Mouse (Mus musculus): ENCODE measurements around the gene Dph2. TPM values are rescaled to one million over a fixed set of nuclear protein-coding genes. Genes with fewer than 3 reads are reported as not detected.

Dph2 gene
- total RNA-seq, 2 experiments from 2014 or later: 2.9 to 5.0 TPM

DNA sequence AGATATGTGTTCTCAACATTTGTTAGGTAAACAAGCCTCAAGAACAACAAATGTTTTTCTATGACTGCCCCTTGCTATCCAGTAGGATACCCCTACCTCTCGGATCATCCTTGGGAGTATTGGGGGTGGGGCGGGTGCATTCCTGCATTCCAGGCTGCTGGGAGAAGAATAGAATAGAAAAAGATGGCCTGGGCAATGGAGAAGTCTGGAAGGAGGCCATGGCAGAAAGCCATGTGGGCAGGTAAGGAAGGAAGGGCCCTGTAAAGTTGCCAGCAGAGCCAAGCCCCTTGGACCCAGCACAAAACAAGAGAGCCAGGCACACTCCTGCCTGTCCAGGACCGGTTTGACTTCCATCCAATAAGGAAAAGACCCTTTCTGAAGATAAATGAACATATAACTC lies 21.6 kb upstream of the Dph2 start:
- intact Hi-C loops (cut with DNase I): no loop called here
- DNase-seq: peak in 1 of 2 experiments; percentile 31

DNA sequence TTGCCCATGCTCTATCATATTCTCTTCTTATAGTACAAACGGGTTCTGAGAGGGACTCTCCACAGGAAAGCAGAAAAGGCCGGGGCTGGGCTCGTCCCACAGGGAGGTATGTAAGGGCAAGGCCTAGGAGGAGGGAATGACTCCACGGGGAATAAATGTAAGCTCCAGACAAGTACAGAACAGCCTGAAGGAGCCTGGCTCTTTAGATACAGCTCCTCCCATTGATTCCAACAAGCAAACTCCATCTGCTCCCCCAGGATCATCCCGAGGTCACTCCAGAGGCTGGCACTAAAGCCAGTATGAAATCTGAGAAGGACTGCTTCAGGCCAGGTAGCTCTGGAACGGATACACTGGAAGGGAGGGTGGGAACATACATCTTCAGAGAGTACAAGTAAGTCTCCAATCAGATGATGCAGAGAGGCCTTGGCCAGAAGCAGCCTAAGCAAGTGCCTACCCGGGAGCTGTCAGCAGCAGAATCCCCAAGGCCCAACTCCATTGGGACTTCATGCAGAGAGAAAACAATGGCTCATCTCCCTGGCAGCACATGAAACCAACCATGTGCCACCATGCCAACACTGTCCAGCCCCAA lies 20.9 kb upstream of the Dph2 start:
- intact Hi-C loops (cut with DNase I): no loop called here
- no peak for DNase-seq

DNA sequence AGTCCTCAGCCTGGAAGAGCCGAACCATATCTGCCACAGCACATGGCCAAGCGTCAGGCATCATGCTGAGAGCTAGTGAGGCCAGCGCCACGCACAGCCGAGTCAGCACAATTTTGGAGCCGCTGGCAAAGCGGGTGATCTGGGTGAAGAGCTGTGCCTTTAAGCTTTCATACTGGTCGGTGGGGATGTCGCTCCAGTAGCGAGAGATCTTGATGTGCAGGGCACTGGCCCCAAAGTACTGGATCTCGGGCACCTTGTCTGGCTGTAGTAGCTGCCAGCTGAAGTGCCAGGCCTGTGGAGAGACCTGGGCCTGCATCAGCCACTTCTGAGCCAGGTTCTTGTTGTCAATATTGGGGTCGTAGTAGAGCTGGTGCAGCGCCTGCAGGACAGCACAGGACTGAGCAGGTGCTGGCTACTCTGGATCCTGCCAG lies 20.3 kb upstream of the Dph2 start:
- no peak for DNase-seq
- intact Hi-C loops (cut with DNase I): no loop called here

DNA sequence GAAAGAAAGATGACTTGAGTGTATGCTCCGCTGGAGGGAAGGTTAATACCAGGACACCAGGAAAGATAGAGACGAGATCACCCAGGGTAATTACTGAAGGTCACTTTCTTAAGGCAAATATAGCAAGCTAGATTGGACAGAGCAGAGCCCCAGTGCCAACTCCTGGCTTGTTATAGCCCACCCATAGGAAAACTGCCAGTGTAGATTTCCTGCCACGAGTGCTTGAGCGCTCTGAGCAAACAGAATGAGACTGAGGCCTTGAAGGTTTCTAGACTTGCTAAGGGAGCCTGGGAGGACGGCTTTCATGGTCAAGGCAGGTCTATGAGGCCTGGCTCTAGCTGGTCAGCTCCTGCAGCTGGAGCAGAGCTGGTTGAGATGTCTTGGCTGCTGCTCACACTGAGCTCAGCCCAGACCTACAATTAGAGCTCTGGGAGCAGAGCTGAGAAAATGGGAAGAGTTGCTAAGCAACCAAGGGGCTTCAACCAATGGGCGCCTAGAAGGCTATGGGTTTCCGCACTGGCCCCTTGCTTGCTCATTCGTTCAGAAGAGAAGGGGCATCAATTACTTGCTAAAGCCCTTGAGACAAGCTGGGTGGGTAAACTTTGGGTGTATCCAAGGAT lies 17.1 kb upstream of the Dph2 start:
- DNase-seq: no peak

DNA sequence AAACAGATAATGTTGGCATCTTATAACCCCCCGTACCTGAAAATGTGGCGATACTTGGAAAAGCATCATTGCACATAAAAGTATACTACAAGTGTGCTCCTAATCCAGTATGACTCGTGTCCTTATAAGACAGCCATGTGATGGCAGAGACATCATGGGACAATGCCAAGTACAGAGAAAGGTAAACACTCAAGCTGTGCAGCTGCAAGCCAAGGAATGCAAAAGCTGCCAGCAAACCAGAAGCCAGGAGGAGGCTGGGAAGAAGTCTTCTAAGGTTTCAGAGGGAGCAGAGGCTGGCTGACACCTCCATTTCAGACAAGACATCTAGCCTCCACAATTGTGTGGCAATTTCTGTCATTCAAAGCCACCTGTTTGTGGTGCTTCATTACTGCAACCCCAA lies 14.4 kb upstream of the Dph2 start:
- intact Hi-C loops (cut with DNase I): no loop called here
- no peak for DNase-seq

More for the DNA sequence above, 17.1 kb upstream of the Dph2 start:
- intact Hi-C loops (cut with DNase I): no loop called here

DNA sequence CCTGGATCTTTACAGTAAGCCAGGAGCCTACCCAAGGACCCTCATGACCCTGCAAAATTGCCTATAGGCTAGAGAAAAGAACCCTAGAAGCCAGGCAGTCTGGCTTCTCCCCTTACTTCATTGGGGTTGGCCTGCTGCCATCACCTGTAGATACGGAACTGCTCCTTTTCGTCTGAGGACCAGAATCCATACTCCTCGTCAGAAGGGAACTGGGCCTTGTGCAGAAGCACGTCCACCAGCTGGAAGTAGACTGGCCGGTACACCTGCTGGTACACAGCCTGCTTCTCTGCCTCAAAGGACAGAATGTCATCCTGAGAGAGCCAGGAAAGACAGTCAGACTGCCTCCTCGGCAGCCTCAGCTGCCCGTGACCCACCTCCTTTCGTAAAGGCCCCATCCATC lies 12.9 kb upstream of the Dph2 start:
- DNase-seq: no peak
- intact Hi-C loops (cut with DNase I): no loop called here

DNA sequence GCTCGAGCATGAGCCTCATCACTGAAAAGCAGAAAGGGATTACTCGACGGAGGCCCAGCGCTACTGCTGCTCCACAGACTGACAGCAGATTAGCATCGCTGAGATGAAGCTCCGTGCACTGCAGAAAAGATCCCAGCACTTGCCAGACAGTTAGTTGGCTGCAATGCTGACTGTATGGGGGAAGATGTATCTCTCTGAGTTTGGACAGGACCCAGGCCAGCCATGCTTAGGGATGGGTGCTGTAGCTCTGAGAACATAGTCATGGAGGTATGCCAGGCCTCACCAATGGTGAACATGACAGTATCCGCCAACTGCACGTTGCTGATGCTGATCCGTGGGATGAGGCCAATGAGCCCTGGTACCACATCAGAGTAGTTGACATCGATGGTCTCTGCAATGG lies 12.3 kb upstream of the Dph2 start:
- no peak for DNase-seq
- intact Hi-C loops (cut with DNase I): no loop called here

DNA sequence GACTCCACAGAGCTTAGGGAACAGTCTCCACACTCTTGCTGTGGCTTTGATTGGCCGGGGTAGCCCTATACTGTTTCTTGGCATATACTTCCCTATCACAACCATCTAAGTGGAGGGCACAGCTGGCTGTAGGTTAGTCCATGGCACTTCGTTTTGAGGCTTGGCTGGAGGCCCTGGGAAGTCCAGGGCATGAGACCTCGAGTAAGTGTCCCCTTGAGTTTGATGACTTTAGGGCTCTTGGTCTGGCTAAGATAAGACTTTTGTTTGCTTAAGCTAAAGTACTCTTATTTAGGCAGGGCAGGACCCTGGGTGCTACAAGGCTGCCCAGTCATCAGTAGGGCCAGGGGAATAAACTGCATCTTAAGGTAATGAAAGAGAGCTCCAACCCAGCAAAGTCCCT lies 6.3 kb upstream of the Dph2 start:
- intact Hi-C loops (cut with DNase I): no loop called here
- no peak for DNase-seq

DNA sequence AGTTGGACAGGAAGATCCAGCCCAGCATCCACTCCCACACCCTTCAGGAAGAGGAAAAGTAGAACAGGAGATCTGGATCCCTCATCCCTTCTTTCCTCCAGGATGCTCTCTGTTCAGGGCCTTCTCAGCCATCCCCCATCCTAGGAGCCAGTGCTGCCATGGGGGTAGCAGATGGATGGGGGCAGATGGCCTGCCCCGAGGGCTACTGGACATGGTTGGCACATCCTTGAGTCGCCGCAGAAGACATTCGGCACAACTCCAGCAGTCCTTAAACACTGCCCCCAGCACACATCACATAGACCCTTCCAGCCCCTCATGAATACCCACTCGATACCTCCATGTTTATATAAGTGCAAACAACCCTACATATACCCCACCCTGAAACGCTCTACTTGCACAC lies 4.2 kb upstream of the Dph2 start:
- intact Hi-C loops (cut with DNase I): no loop called here
- DNase-seq: no peak

DNA sequence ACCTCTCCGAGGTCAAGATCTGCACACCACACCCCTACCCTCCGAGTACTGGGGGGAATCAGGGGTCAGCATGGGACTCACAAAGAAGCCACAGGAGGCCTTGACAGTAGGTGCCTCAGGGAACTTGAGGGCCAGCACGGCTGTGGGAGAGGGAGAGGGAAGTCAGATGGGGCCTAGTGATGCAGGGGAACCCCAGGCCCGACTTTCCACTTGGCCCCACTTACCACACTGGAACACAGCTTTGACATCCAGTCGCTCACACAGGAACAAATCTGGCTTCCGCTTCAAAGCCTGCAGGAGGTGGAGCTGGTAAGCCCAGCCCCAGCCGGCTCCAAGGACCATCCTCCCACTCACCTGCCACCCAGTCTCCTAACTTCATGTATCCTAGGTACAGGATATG lies 3.5 kb upstream of the Dph2 start:
- no peak for DNase-seq
- intact Hi-C loops (cut with DNase I): no loop called here

DNA sequence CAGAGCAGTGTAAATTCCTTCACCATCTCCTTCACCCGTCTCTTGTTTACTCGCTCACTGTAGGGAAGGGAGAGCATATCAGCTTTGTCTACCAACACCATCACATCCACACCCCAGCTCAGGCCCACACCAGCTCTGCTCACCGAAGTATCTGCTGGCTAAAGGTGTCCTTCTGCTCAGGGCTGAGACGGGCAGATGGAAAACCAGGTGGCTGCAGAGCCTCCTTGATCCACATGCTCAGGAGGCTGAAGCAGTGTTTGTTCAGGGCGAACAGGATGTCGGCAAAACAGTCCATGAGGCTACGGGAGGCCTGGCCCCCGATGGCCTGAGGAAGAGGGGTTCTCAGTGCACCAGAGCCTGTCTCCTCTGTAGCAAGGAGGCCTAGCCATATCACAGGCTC lies 2.8 kb upstream of the Dph2 start:
- intact Hi-C loops (cut with DNase I): no loop called here
- no peak for DNase-seq

DNA sequence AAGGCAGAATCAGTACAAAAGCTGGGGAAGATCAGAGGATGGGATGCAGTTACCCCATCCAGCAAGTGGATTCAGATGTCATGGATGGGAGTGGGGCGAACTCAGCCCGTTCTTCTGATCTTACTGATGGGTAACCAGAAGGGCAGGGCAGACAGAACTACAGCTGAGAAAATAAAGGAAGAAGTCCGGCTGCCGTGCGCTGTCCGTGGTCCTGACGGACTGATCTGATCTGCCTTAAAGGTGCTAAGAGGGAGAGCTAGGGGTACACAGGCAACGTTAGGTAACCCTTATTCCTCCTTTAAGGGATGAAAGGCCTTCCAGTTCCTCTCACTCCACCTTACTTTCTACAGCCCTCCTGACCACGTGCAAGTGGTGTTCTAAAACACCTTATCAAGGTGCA lies 1.5 kb upstream of the Dph2 start:
- peak; percentile 61 to 73 for DNase-seq
- intact Hi-C loops (cut with DNase I): no loop called here

DNA sequence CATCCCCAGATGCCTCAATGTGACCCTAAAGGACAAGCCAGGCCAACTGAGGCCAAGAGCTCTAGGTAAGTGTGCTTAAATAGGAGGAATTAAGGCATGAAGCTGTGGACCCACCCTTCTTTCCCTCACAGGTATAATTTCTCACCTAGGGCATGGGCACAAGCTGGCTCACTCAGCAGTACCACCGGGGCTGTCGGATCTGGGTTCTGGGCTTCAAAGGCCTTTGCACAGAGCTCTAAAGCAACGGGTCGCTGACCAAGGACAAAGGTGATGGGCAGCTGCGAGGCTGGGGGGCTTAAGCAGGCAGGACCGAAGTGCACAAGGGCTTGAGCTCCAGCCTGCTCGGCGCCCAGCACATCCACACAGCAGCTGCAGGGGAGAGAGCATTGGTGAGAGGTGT lies 1.1 kb downstream of the Dph2 start:
- DNase-seq: no peak
- intact Hi-C loops (cut with DNase I): no loop called here

DNA sequence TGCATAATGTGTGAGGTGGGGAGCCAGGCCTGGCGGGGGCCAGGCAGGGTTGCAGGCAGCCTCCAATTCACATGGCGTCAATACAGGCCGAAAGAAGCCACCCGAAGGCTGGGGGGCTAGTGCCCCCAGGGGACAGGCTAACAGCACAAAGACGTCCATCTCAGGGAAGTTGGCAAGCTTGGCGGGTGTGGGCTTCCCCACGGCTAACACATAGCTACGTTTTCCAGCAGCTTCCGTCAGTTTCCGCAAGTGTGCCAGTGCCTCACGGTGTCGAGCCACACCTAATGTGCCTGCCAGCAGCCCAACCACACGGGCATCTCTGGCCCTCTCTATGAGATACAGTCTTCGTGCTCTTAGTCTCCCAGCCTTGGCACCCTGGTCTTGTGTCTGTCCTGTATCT lies 1.8 kb downstream of the Dph2 start:
- no peak for DNase-seq
- intact Hi-C loops (cut with DNase I): no loop called here

DNA sequence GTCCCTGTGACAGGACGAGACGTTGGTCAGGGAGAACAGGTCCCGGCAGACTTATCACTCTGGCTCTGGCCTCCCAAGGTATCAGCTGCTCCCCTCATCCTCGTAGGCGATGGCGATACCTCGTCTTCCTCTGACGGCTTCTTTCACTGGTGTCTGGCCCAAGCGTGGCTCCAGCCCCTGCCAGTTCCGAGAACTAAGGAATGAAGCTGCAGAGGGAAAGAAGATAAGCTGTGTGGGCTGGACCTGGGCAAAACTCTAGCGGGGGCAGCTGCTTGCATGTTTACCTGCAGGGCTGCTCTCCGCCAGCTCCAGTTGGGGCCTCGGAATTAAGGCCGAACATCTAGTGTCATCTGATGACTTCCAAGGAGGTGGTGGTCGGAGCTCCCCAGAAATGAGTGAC lies 2.4 kb downstream of the Dph2 start:
- intact Hi-C loops (cut with DNase I): no loop called here

DNA sequence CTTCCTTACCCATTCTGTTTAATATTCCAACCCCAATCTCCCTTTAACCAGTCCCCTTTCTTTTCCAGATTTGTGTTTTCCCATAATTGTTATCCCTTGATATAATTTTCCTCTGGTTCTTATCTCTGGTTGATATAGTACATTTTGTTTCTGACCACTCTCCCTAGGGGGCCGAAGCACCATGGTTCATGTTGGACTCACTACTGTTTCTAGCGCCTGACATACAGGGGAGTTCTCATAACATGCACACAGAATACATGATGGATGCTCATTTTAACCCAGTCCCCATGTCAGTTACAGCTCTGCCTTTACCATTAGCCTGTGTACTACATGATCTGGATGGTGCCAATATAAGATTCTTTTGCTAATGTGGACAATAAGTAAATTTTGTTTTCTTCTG lies 3.9 kb downstream of the Dph2 start:
- intact Hi-C loops (cut with DNase I): no loop called here
- no peak for DNase-seq

More for the DNA sequence above, 2.4 kb downstream of the Dph2 start:
- DNase-seq: no peak

DNA sequence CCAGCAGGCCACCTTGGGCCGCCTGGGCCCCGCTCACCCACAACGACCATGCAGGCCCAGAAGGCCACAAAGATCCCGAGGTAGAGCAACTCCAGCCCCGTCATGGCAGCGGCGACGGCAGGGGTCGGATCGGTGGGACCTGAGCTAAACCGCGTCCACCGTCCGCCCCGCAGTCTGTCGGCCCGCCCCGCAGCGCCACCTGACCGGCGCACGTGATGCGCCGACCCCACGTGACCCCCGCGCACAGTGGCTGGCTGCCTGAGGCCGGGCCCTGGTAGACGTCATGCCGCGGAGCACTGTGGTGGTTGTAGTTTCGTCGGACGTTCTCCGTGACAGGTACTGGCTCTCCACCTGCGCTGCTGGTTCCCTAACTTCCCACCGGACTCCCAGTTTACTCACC lies 4.7 kb downstream of the Dph2 start, which contains the start of gene Atp6v0b:
Gene Atp6v0b, minus strand, starts transcription at position 201 of the 400 bp plus-strand sequence.
- DNase-seq: peak; percentile 92 to 94
- intact Hi-C loops (cut with DNase I): no loop called here

DNA sequence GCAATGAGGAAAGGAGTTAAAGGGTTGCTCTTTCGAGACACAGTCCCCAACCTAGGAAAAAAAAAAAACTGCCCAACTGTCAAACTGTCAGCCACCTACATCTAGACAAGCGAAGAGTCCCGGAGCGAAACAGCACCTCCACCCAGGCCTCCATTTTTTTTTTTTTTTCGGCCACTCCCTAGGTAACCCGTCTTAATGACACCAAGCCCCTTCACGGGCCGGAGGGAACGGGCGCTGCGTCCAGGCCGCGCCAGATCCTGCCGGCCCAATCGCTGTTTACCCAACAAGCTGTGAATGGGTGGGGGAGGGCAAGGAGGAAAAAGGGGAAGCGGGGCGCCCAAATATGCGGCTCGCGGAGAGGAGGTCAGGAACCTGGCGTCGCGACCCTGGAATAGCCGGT lies 5.2 kb downstream of the Dph2 start:
- intact Hi-C loops (cut with DNase I): no loop called here
- no peak for DNase-seq

DNA sequence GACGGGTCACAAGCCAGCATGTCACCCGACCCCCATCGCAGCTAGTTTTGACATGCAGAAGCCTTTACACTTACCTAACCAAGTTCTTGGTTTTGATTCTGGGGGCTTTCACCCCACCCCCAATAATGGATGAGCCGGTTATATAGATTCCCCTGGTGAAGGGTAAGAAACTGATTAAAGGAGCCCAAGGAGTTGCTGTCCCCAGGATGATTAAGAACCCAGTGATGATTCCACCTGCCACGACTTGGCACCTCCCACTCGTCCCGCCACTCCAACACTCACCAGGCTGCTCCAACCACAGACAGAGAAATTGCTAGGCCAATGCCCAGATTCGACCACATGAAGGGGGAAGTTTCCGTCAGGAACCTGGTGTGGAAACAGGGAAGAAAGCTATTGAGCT lies 5.8 kb downstream of the Dph2 start:
- intact Hi-C loops (cut with DNase I): no loop called here
- no peak for DNase-seq

DNA sequence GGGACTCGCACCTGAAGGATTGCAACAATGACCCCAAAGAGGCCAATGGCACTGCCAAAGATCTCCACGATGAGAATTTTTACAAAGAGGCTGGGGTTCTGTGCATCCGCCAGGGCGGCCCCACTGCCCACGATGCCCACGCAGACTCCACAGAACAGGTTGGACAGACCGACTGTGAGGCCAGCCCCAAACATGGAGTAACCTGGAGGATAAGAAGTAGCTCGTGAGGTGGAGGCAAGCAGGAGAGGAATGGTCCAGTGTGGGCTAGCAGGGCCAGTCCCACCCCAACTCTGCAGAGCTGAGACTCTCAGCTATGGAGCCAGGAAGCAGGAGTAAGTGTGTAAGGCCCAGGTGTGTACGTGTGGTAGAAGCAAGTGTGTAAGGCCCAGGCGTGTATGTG lies 6.7 kb downstream of the Dph2 start:
- intact Hi-C loops (cut with DNase I): no loop called here
- no peak for DNase-seq

DNA sequence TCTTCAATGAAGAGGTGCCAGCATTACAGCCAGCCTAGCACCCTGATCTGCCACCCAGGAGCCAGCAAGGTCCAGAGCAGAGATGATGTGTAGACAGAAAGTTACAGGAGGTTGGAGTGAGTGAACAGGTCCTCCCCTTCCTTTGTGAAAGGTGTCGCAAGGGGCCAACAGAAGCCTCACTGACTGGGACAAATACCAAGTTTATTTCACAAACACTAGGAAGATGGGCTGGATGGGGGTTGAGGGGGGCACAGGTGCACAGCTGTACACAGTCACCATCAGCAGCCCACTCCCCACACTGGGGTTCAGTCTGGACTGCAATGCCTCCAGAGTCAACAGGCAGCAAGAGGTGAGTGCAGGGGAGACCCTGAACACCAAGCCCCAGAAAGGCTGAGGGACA lies 7.7 kb downstream of the Dph2 start:
- intact Hi-C loops (cut with DNase I): no loop called here
- DNase-seq: no peak

DNA sequence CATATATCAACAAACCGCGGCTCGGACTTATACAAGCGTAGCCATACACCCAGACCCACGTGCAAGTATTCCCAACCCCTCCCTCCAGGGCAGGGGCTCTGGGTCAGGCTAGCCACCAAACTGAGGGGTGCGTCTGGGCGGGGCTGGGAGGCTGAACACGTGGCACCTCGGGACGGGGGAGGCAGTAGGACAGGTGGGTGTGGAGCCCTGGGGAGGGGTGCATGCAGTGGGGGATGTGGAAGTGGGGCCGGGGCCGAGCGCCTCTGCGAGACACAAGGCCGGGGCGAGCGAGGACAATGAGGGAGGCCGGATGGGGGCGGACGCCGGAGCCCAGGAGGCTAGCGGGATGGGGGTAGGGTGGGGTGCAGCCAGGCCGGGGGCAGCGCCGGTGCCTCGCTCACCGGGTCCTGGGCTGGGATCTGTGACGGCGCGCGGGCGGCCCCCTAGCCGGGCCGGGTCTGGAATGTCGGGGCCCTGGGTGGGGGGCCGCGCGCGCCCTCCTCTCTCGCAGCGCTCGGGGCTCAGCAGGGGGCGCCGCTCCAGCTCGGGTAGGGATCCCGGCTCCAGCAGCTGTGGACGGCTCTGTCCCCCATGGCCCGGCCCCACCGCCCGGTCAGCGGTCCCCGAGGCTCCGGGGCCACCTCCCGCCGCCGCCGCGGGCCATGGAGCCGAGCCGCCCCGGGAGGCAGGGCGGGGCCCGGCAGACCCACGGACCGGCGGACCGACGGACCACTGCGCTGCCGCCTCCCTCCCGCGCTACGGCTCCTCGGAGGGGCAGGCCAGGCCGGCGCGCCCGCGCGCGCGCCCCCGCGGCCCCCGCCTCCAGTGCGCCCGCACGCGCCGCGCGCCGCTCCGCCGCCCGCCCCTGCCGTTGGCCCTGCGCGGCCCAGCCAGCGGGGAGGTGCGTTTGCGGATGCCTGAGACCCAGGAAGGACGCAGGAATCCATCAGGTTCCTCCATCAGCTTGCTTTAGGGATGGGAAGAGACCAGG lies 8.8 kb downstream of the Dph2 start, which contains the start of gene B4galt2:
Gene B4galt2, minus strand, starts transcription at position 787 of the 991 bp plus-strand sequence.
- intact Hi-C loops (cut with DNase I): no loop called here
- peak; percentile 42 to 68 for DNase-seq

All from heart, postnatal 36 days (tissue).